ENCODE assay signal across 10 mouse cellular contexts in the genomic region with DNA sequence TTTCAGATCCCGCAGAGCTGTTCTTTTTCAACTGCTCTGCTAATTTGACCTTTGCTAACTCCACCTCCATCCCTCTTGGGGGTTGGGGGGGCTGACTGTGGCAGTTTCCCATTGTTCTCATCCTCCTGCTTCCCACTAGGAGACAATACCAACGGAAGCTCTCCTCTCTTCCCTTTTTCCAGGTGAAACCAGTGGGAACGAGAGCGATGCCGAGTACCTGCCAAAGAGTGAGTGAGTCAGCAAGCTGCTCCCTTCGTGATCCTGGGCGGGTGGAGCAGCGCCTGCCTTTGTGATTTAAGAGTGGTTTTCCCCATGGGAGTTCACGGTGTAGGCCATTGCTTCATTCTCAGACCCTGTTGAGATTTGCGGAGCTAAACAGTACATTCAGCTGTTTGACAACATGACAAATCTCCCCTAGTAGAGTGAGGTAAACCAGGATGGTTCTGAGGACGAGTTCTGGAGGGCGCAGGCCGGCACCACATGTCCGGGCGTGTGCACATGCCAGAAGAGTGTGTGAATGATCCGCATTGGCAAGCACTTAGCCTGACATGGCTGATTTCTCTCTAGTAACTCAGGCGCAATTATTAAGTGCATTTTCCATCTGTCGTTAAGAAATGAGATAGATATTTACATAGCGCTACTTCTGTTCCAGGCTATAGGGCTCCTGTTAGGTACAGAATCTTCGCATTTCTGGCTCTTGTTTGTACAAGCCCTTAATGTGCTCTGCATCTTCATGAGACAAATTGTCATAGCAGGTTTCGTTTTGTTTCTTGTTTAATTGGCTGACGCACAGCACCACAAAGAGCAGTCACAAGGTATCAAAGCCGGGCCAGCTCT. TPM values are rescaled to one million over a fixed set of nuclear protein-coding genes. Genes with fewer than 3 reads are reported as not detected.
DNase-seq lines count a peak whose midpoint lies in the region; ATAC-seq and TF ChIP-seq lines count a peak whose summit lies in the region.
"Had no signal": no experiment of that assay in that cellular context is flagged by ENCODE, and none has a peak within 500 bp of the region (broad histone marks: within the 10 kb centered on the region; RNA-seq: fewer than 3 reads in every experiment).

No protein-coding gene starts in this region.

- no peaks in the 10 kb centered on the region for H3K27me3 ChIP-seq in forebrain, postnatal 0 days (ENCODE audit: insufficient read depth, low read length)
- H3K27me3 ChIP-seq in forebrain, embryonic 11.5 days (ENCODE audit: control insufficient read depth, insufficient read depth, low read length), result no peaks in the 10 kb centered on the region
- H3K27me3 ChIP-seq in limb, embryonic 13.5 days, result no peaks in the 10 kb centered on the region
- H3K27me3 ChIP-seq in limb, embryonic 10.5 days (ENCODE audit: low read depth, poor library complexity, severe bottlenecking), result no peaks in the 10 kb centered on the region
- H3K27me3 ChIP-seq in limb, embryonic 15.5 days, result no peaks in the 10 kb centered on the region

- H3K4me3 ChIP-seq in forebrain, postnatal 0 days (ENCODE audit: low read depth, low read length), result no peak overlapping the region
- H3K4me3 ChIP-seq in forebrain, embryonic 11.5 days (ENCODE audit: low read depth, low read length), result no peak overlapping the region
- H3K4me3 ChIP-seq in limb, embryonic 13.5 days, result no peak overlapping the region
- no peak overlapping the region for H3K4me3 ChIP-seq in limb, embryonic 10.5 days
- no peak overlapping the region for H3K4me3 ChIP-seq in limb, embryonic 15.5 days

- H3K9ac ChIP-seq in forebrain, postnatal 0 days, result no peak overlapping the region
- H3K9ac ChIP-seq in forebrain, embryonic 11.5 days (ENCODE audit: low read length), result no peak overlapping the region
- no peak overlapping the region for H3K9ac ChIP-seq in limb, embryonic 13.5 days
- H3K9ac ChIP-seq in limb, embryonic 15.5 days, result no peak overlapping the region

- WGBS in forebrain, postnatal 0 days, result 49% methylated on average over 23 of the region's 23 CpGs
- WGBS in forebrain, embryonic 11.5 days, result 66% methylated on average over 23 of the region's 23 CpGs
- 65% methylated on average over 23 of the region's 23 CpGs for WGBS in limb, embryonic 13.5 days
- WGBS in limb, embryonic 10.5 days, result 69% methylated on average over 23 of the region's 23 CpGs
- WGBS in limb, embryonic 15.5 days, result 60% methylated on average over 23 of the region's 23 CpGs

- H3K4me1 ChIP-seq in forebrain, postnatal 0 days (ENCODE audit: insufficient read depth), result no peaks in the 10 kb centered on the region
- no peaks in the 10 kb centered on the region for H3K4me1 ChIP-seq in forebrain, embryonic 11.5 days (replicated peaks; ENCODE audit: control insufficient read depth, insufficient read depth, low read length)
- H3K4me1 ChIP-seq in limb, embryonic 13.5 days, result no peaks in the 10 kb centered on the region
- H3K4me1 ChIP-seq in limb, embryonic 10.5 days, result 0 out of 2 replicates have a peak, but pooled peaks cover 9% of the 10 kb centered on the region
- no peaks in the 10 kb centered on the region for H3K4me1 ChIP-seq in limb, embryonic 15.5 days

- ATAC-seq in forebrain, postnatal 0 days, result peak; percentile 18; the same call in 1 of the 2 replicates
- no peak for ATAC-seq in forebrain, embryonic 11.5 days (replicated peaks; ENCODE audit: low FRiP score)
- ATAC-seq in limb, embryonic 13.5 days (ENCODE audit: low FRiP score, low read depth), result no peak
- ATAC-seq in limb, embryonic 15.5 days (ENCODE audit: insufficient number of reproducible peaks, low FRiP score, low TSS enrichment, low read depth), result no peak

- H3K9me3 ChIP-seq in forebrain, postnatal 0 days (ENCODE audit: low read length), result no peaks in the 10 kb centered on the region
- H3K9me3 ChIP-seq in forebrain, embryonic 11.5 days (ENCODE audit: control insufficient read depth, low read length), result no peaks in the 10 kb centered on the region
- no peaks in the 10 kb centered on the region for H3K9me3 ChIP-seq in limb, embryonic 13.5 days
- no peaks in the 10 kb centered on the region for H3K9me3 ChIP-seq in limb, embryonic 10.5 days (replicated peaks)
- H3K9me3 ChIP-seq in limb, embryonic 15.5 days, result no peaks in the 10 kb centered on the region

- no peak overlapping the region for H3K4me2 ChIP-seq in forebrain, postnatal 0 days (ENCODE audit: low read depth)
- H3K4me2 ChIP-seq in forebrain, embryonic 11.5 days (ENCODE audit: low read depth, low read length, severe bottlenecking), result no peak overlapping the region
- no peak overlapping the region for H3K4me2 ChIP-seq in limb, embryonic 13.5 days (replicated peaks)
- no peak overlapping the region for H3K4me2 ChIP-seq in limb, embryonic 15.5 days

- H3K27ac ChIP-seq in forebrain, postnatal 0 days (ENCODE audit: low read depth, low read length), result no peak overlapping the region
- no peak overlapping the region for H3K27ac ChIP-seq in forebrain, embryonic 11.5 days (ENCODE audit: low read depth, low read length)
- H3K27ac ChIP-seq in limb, embryonic 13.5 days, result 0 out of 2 replicates have a peak overlapping the region, but pooled peaks have one; percentile 10
- no peak overlapping the region for H3K27ac ChIP-seq in limb, embryonic 10.5 days
- peak overlapping the region; percentile 38 for H3K27ac ChIP-seq in limb, embryonic 15.5 days

- no peaks in the 10 kb centered on the region for H3K36me3 ChIP-seq in forebrain, postnatal 0 days (ENCODE audit: insufficient read depth)
- H3K36me3 ChIP-seq in forebrain, embryonic 11.5 days (ENCODE audit: control insufficient read depth, insufficient read depth, low read length), result no peaks in the 10 kb centered on the region
- H3K36me3 ChIP-seq in limb, embryonic 13.5 days, result peaks cover 28% of the 10 kb centered on the region
- no peaks in the 10 kb centered on the region for H3K36me3 ChIP-seq in limb, embryonic 10.5 days
- peaks cover 33% of the 10 kb centered on the region for H3K36me3 ChIP-seq in limb, embryonic 15.5 days

- no peak for TF ChIP-seq CTCF in forebrain, postnatal 0 days (IDR thresholded peaks at IDR 0.05; ENCODE audit: low read depth)

- no peak for DNase-seq in forebrain, postnatal 0 days
- no peak for DNase-seq in forebrain, embryonic 11.5 days (ENCODE audit: low spot score)
- no peak for DNase-seq in limb, embryonic 10.5 days (ENCODE audit: low spot score)
- DNase-seq in NIH3T3 (ENCODE audit: low read depth), result peak; percentile 32
- DNase-seq in retina, embryonic 14.5 days (ENCODE audit: low spot score), result no peak
- no peak for DNase-seq in layer of hippocampus, postnatal 10 days (ENCODE audit: low spot score in 2 of 2)
- DNase-seq: lung, adult 18-20 months; thymus, postnatal 14 days had no signal

RNA-seq across cellular contexts. Expression of gene Bcas2, which starts 24.9 kb away (rescaled TPM):
- total RNA-seq in forebrain, postnatal 0 days (2014; rRNA removed), result 105 and 121 TPM in 2 replicates
- 213 and 237 TPM in 2 replicates for polyA plus RNA-seq in forebrain, postnatal 0 days (2015; fragmentation: Nextera tagmentation; extraction: Ambion mirVana)
- 238 and 272 TPM in 2 replicates for polyA plus RNA-seq in forebrain, embryonic 11.5 days (2014; fragmentation: Nextera tagmentation; extraction: Ambion mirVana)
- 230 and 237 TPM in 2 replicates for polyA plus RNA-seq in limb, embryonic 13.5 days (2015; fragmentation: Nextera tagmentation; extraction: Ambion mirVana)
- 234 and 238 TPM in 2 replicates for polyA plus RNA-seq in limb, embryonic 10.5 days (2016; fragmentation: Nextera tagmentation; extraction: Ambion mirVana)
- 180 and 186 TPM in 2 replicates for polyA plus RNA-seq in limb, embryonic 15.5 days (2015; fragmentation: Nextera tagmentation; extraction: Ambion mirVana)
- 10 to 100 TPM; 75.0 to 79.2 TPM for total RNA-seq in layer of hippocampus, postnatal 10 days (2021)

RNA-seq across cellular contexts. Expression of gene Dennd2c, which starts 44.1 kb away (rescaled TPM):
- total RNA-seq in forebrain, postnatal 0 days (2014; rRNA removed), result 1.4 and 1.5 TPM in 2 replicates
- polyA plus RNA-seq in forebrain, postnatal 0 days (2015; fragmentation: Nextera tagmentation; extraction: Ambion mirVana), result 0.58 TPM in 2 replicates
- 2.4 and 2.7 TPM in 2 replicates for polyA plus RNA-seq in forebrain, embryonic 11.5 days (2014; fragmentation: Nextera tagmentation; extraction: Ambion mirVana)
- polyA plus RNA-seq in limb, embryonic 13.5 days (2015; fragmentation: Nextera tagmentation; extraction: Ambion mirVana), result 8.3 and 10.1 TPM in 2 replicates
- 1.7 and 3.1 TPM in 2 replicates for polyA plus RNA-seq in limb, embryonic 10.5 days (2016; fragmentation: Nextera tagmentation; extraction: Ambion mirVana)
- polyA plus RNA-seq in limb, embryonic 15.5 days (2015; fragmentation: Nextera tagmentation; extraction: Ambion mirVana), result 16.3 and 16.7 TPM in 2 replicates
- 1 to 10 TPM in 1 of 2 experiments, under 1 TPM in 1; 0.89 to 1.3 TPM for total RNA-seq in layer of hippocampus, postnatal 10 days (2021)

Comparison
In these comparisons a context has a peak if more than half of its experiments do, and no peak if none do; other contexts are left out.
1. H3K27ac ChIP-seq: peak in limb, embryonic 13.5 days (single experiment) and limb, embryonic 15.5 days (single experiment); none in forebrain, postnatal 0 days (single experiment), forebrain, embryonic 11.5 days (single experiment) and limb, embryonic 10.5 days (single experiment).